In the genomic region with DNA sequence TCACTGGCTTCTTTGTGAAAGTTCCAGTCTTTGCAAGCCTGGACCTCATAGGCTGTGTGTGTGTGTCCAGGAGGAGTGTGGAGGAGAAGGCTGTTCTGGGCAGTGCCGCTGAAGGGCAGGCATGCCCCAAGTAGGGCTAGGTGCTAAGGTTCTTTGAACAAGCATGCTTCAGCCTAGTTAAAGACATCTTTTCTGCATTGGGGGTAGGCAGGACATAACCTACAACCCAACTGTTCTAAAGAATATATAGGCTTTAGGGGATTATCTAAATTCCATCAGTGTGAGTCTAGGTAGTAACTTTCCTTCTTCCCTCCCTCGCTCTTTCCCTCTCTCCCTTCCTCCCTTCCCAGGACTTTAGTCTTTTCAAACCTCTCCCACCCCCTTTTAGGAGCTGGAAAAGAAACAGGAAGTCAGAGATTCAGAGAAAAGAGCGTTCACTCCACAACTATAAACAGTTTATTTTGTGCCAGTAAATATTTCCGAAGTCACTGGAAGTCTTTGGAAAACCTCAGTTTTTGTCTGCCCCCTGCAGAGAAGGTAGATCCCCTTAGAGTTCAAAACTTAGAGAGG, we compare ENCODE assay signal across 8 mouse cellular contexts. TPM values are rescaled to one million over a fixed set of nuclear protein-coding genes. Genes with fewer than 3 reads are reported as not detected.
A peak's percentile ranks its signal among the peaks of the same experiment; 100 is the strongest.
DNase-seq lines count a peak whose midpoint lies in the region; ATAC-seq and TF ChIP-seq lines count a peak whose summit lies in the region.

No protein-coding gene starts in this region.

- no peak overlapping the region for H3K27ac ChIP-seq in heart, embryonic 16.5 days (ENCODE audit: low read length)
- no peak overlapping the region for H3K27ac ChIP-seq in liver, embryonic 12.5 days
- peak overlapping the region; percentile 58 for H3K27ac ChIP-seq in small intestine, adult 2 months (ENCODE audit: insufficient read depth, low read depth, low read length)

- peak; percentile 2 to 13 for DNase-seq in adrenal gland, postnatal 36 days
- DNase-seq in adrenal gland, postnatal 14 days: no peak
- peak; percentile 57 for DNase-seq in NIH3T3 (ENCODE audit: low read depth)
- no peak for DNase-seq in layer of hippocampus, postnatal 25 days (ENCODE audit: extremely low spot score in 1 of 2, low spot score in 1 of 2)
- no peak for DNase-seq in right cerebral cortex, adult 18-20 months

- no peaks in the 10 kb centered on the region for H3K9me3 ChIP-seq in heart, embryonic 16.5 days (replicated peaks; ENCODE audit: control insufficient read depth, low read length)
- H3K9me3 ChIP-seq in liver, embryonic 12.5 days (replicated peaks): no peaks in the 10 kb centered on the region

- H3K4me2 ChIP-seq in heart, embryonic 16.5 days (ENCODE audit: low read depth, low read length): peak overlapping the region; percentile 98
- H3K4me2 ChIP-seq in liver, embryonic 12.5 days: peak overlapping the region; percentile 73

- no peaks in the 10 kb centered on the region for H3K27me3 ChIP-seq in heart, embryonic 16.5 days (ENCODE audit: control insufficient read depth, insufficient read depth, low read length)
- H3K27me3 ChIP-seq in liver, embryonic 12.5 days (replicated peaks): peaks cover 45% of the 10 kb centered on the region
- H3K27me3 ChIP-seq in small intestine, adult 2 months (ENCODE audit: control insufficient read depth, insufficient read depth, low read length): peaks cover 18% of the 10 kb centered on the region

- TF ChIP-seq CTCF in small intestine, adult 2 months (IDR thresholded peaks at IDR 0.05; ENCODE audit: extremely low read depth, insufficient read length, insufficient replicate concordance, low read depth, low read length): no peak

- no peak for ATAC-seq in heart, embryonic 16.5 days (replicated peaks; ENCODE audit: extremely low read depth, insufficient read depth, low FRiP score)
- ATAC-seq in liver, embryonic 12.5 days: no peak

- H3K36me3 ChIP-seq in heart, embryonic 16.5 days (ENCODE audit: control insufficient read depth, insufficient read depth): no peaks in the 10 kb centered on the region
- H3K36me3 ChIP-seq in liver, embryonic 12.5 days: no peaks in the 10 kb centered on the region
- H3K36me3 ChIP-seq in small intestine, adult 2 months (ENCODE audit: control insufficient read depth, insufficient read depth, low read length): no peaks in the 10 kb centered on the region

- no peak for TF ChIP-seq POLR2A in small intestine, adult 2 months (IDR thresholded peaks at IDR 0.05; ENCODE audit: low read depth, low read length)

- peaks cover 5% of the 10 kb centered on the region; the same call in 1 of the 2 replicates for H3K4me1 ChIP-seq in heart, embryonic 16.5 days (ENCODE audit: control insufficient read depth, insufficient read depth, low read length)
- 0 out of 2 replicates have a peak, but pooled peaks cover 5% of the 10 kb centered on the region for H3K4me1 ChIP-seq in liver, embryonic 12.5 days
- peaks cover 7% of the 10 kb centered on the region for H3K4me1 ChIP-seq in small intestine, adult 2 months (ENCODE audit: control insufficient read depth, insufficient read depth, insufficient read length, low read length)

- H3K4me3 ChIP-seq in heart, embryonic 16.5 days (ENCODE audit: low read length): peak overlapping the region; percentile 79
- H3K4me3 ChIP-seq in liver, embryonic 12.5 days: peak overlapping the region; percentile 49
- peak overlapping the region; percentile 66 for H3K4me3 ChIP-seq in small intestine, adult 2 months (ENCODE audit: low read depth, low read length)

- 38% methylated on average over 4 of the region's 4 CpGs for WGBS in heart, embryonic 16.5 days
- 21% methylated on average over 4 of the region's 4 CpGs for WGBS in liver, embryonic 12.5 days (ENCODE audit: insufficient replicate concordance)
- 27% methylated on average over 4 of the region's 4 CpGs for WGBS in small intestine, adult 2 months

- peak overlapping the region; percentile 80 for H3K9ac ChIP-seq in heart, embryonic 16.5 days (ENCODE audit: low read length)
- no peak overlapping the region; the same call in 1 of the 2 replicates for H3K9ac ChIP-seq in liver, embryonic 12.5 days

RNA-seq across cellular contexts. Expression of a gene that starts 0.9 kb away (rescaled TPM):
- total RNA-seq in adrenal gland, postnatal 36 days (2021): 1 to 10 TPM; 4.6 to 5.2 TPM
- 7.1 and 7.6 TPM in 2 replicates for total RNA-seq in adrenal gland, postnatal 14 days (2021)
- 1.6 and 2.3 TPM in 2 replicates for polyA plus RNA-seq in heart, embryonic 16.5 days (2015; fragmentation: Nextera tagmentation; extraction: Ambion mirVana)
- 0.76 and 0.81 TPM in 2 replicates for polyA plus RNA-seq in liver, embryonic 12.5 days (2016; fragmentation: Nextera tagmentation; extraction: Ambion mirVana)
- polyA plus RNA-seq in small intestine, adult 2 months (2012; rRNA removed): 1.1 and 1.8 TPM in 2 replicates
- 1 to 10 TPM; 3.7 to 5.9 TPM for total RNA-seq in layer of hippocampus, postnatal 25 days (2021)

RNA-seq across cellular contexts. Expression of a gene that starts 46.6 kb away (rescaled TPM):
- total RNA-seq in adrenal gland, postnatal 36 days (2021): 10 to 100 TPM; 15.6 to 20.3 TPM
- total RNA-seq in adrenal gland, postnatal 14 days (2021): 18.9 and 19.6 TPM in 2 replicates
- 4.8 and 5.3 TPM in 2 replicates for polyA plus RNA-seq in heart, embryonic 16.5 days (2015; fragmentation: Nextera tagmentation; extraction: Ambion mirVana)
- 6.1 and 7.8 TPM in 2 replicates for polyA plus RNA-seq in liver, embryonic 12.5 days (2016; fragmentation: Nextera tagmentation; extraction: Ambion mirVana)
- polyA plus RNA-seq in small intestine, adult 2 months (2012; rRNA removed): 3.5 and 4.6 TPM in 2 replicates
- 10 to 100 TPM; 12.2 to 15.7 TPM for total RNA-seq in layer of hippocampus, postnatal 25 days (2021)

Comparison
In these comparisons a context has a peak if more than half of its experiments do, and no peak if none do; other contexts are left out.
1. DNase-seq: peak in adrenal gland, postnatal 36 days (2 of 2) and NIH3T3 (single experiment); none in adrenal gland, postnatal 14 days (single experiment), layer of hippocampus, postnatal 25 days (0 of 2) and right cerebral cortex, adult 18-20 months (single experiment).
2. Peak in every context shown above with its lines, with median percentiles within 50 percentile points of each other: H3K4me3 ChIP-seq.